Comparison of ENCODE assay signal across 20 mouse cellular contexts in the genomic region with DNA sequence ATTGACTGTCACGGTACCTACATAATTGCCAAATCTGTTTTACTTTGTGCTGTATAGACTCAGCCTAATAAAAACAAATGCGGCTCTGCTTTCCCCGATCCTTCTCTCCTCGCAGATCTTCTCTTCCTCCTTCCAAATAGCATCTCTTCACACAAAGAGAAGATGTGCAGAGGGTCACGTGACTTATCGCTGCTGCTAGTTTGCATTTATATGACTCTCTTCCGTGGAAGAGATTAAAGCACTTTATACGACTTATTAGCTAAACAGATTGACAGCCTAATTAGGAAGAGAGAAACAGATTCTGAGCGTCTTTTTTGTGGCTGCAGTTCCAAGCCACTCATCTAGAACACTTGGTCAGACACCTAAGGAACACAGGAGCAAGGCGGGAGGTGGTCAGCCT.
A peak's percentile ranks its signal among the peaks of the same experiment; 100 is the strongest.
DNase-seq lines count a peak whose midpoint lies in the region; ATAC-seq and TF ChIP-seq lines count a peak whose summit lies in the region.
"Had no signal": no experiment of that assay in that cellular context is flagged by ENCODE, and none has a peak within 500 bp of the region (broad histone marks: within the 10 kb centered on the region; RNA-seq: fewer than 3 reads in every experiment).

No protein-coding gene starts in this region.

- no peak for TF ChIP-seq POLR2A in kidney, adult 2 months (IDR thresholded peaks at IDR 0.05; ENCODE audit: low read depth, low read length)

- no peak overlapping the region for H3K4me3 ChIP-seq in forebrain, embryonic 14.5 days (ENCODE audit: low read depth, low read length)
- no peak overlapping the region for H3K4me3 ChIP-seq in forebrain, embryonic 11.5 days (ENCODE audit: low read depth, low read length)
- H3K4me3 ChIP-seq in midbrain, embryonic 11.5 days (ENCODE audit: low read depth, low read length) = no peak overlapping the region
- H3K4me3 ChIP-seq in midbrain, postnatal 0 days (ENCODE audit: low read depth, low read length) = no peak overlapping the region
- no peak overlapping the region for H3K4me3 ChIP-seq in forebrain, embryonic 16.5 days (replicated peaks; ENCODE audit: low read length)
- H3K4me3 ChIP-seq in neural tube, embryonic 13.5 days = no peak overlapping the region
- H3K4me3 ChIP-seq in kidney, adult 2 months (ENCODE audit: insufficient read depth, low read depth, low read length) = no peak overlapping the region
- H3K4me3 ChIP-seq: embryonic facial prominence, embryonic 15.5 days; heart, embryonic 12.5 days; limb, embryonic 10.5 days had no signal

- H3K27ac ChIP-seq in forebrain, embryonic 14.5 days (ENCODE audit: low read depth, low read length) = 0 out of 2 replicates have a peak overlapping the region, but pooled peaks have one; percentile 10
- H3K27ac ChIP-seq in forebrain, embryonic 11.5 days (ENCODE audit: low read depth, low read length) = no peak overlapping the region
- 0 out of 2 replicates have a peak overlapping the region, but pooled peaks have one; percentile 11 for H3K27ac ChIP-seq in midbrain, embryonic 11.5 days (ENCODE audit: low read depth, low read length)
- H3K27ac ChIP-seq in midbrain, postnatal 0 days (ENCODE audit: low read depth, low read length) = no peak overlapping the region
- H3K27ac ChIP-seq in forebrain, embryonic 16.5 days (ENCODE audit: low read length) = peak overlapping the region; percentile 50; the same call in 1 of the 2 replicates
- peak overlapping the region; percentile 77 for H3K27ac ChIP-seq in neural tube, embryonic 13.5 days (replicated peaks)
- H3K27ac ChIP-seq in kidney, adult 2 months (ENCODE audit: insufficient read depth, low read depth, low read length) = no peak overlapping the region
- H3K27ac ChIP-seq: embryonic facial prominence, embryonic 15.5 days; limb, embryonic 10.5 days had no signal

- no peak for TF ChIP-seq CTCF in midbrain, postnatal 0 days (IDR thresholded peaks at IDR 0.05)
- no peak for TF ChIP-seq CTCF in kidney, adult 2 months (conservative IDR thresholded peaks at IDR 0.05; ENCODE audit: insufficient read depth, insufficient read length, low read depth, low read length)

- no peaks in the 10 kb centered on the region for H3K9me3 ChIP-seq in forebrain, embryonic 14.5 days (replicated peaks; ENCODE audit: control insufficient read depth, low read length)
- no peaks in the 10 kb centered on the region for H3K9me3 ChIP-seq in forebrain, embryonic 11.5 days (ENCODE audit: control insufficient read depth, low read length)
- no peaks in the 10 kb centered on the region for H3K9me3 ChIP-seq in midbrain, embryonic 11.5 days (ENCODE audit: control insufficient read depth, low read length)
- H3K9me3 ChIP-seq in midbrain, postnatal 0 days (ENCODE audit: low read length) = no peaks in the 10 kb centered on the region
- no peaks in the 10 kb centered on the region for H3K9me3 ChIP-seq in forebrain, embryonic 16.5 days (ENCODE audit: control insufficient read depth, low read length)
- H3K9me3 ChIP-seq in neural tube, embryonic 13.5 days = no peaks in the 10 kb centered on the region
- H3K9me3 ChIP-seq: embryonic facial prominence, embryonic 15.5 days; G1E; heart, embryonic 12.5 days; limb, embryonic 10.5 days had no signal

- H3K4me2 ChIP-seq in forebrain, embryonic 14.5 days (ENCODE audit: low read length) = no peak overlapping the region
- no peak overlapping the region for H3K4me2 ChIP-seq in forebrain, embryonic 11.5 days (ENCODE audit: low read depth, low read length, severe bottlenecking)
- no peak overlapping the region for H3K4me2 ChIP-seq in midbrain, embryonic 11.5 days
- no peak overlapping the region for H3K4me2 ChIP-seq in midbrain, postnatal 0 days (ENCODE audit: low read depth, low read length, poor library complexity, severe bottlenecking)
- no peak overlapping the region for H3K4me2 ChIP-seq in forebrain, embryonic 16.5 days (ENCODE audit: low read length)
- no peak overlapping the region for H3K4me2 ChIP-seq in neural tube, embryonic 13.5 days
- H3K4me2 ChIP-seq: embryonic facial prominence, embryonic 15.5 days; heart, embryonic 12.5 days had no signal

- no peaks in the 10 kb centered on the region for H3K36me3 ChIP-seq in forebrain, embryonic 14.5 days (ENCODE audit: control insufficient read depth, insufficient read depth, low read length)
- H3K36me3 ChIP-seq in forebrain, embryonic 11.5 days (ENCODE audit: control insufficient read depth, insufficient read depth, low read length) = no peaks in the 10 kb centered on the region
- H3K36me3 ChIP-seq in midbrain, embryonic 11.5 days (ENCODE audit: control insufficient read depth, insufficient read depth, low read length) = no peaks in the 10 kb centered on the region
- no peaks in the 10 kb centered on the region for H3K36me3 ChIP-seq in midbrain, postnatal 0 days (ENCODE audit: insufficient read depth, low read length)
- H3K36me3 ChIP-seq in forebrain, embryonic 16.5 days (ENCODE audit: control insufficient read depth, insufficient read depth) = no peaks in the 10 kb centered on the region
- H3K36me3 ChIP-seq in neural tube, embryonic 13.5 days = no peaks in the 10 kb centered on the region
- H3K36me3 ChIP-seq in kidney, adult 2 months (ENCODE audit: control insufficient read depth, insufficient read depth, low read length) = no peaks in the 10 kb centered on the region
- H3K36me3 ChIP-seq: embryonic facial prominence, embryonic 15.5 days; G1E; heart, embryonic 12.5 days; limb, embryonic 10.5 days had no signal

- ATAC-seq in forebrain, embryonic 14.5 days = peak; percentile 32; the same call in 1 of the 2 replicates
- ATAC-seq in forebrain, embryonic 11.5 days (replicated peaks; ENCODE audit: low FRiP score) = no peak
- ATAC-seq in midbrain, embryonic 11.5 days (ENCODE audit: low FRiP score) = no peak
- ATAC-seq in midbrain, postnatal 0 days (ENCODE audit: low FRiP score) = no peak
- ATAC-seq in forebrain, embryonic 16.5 days = peak; percentile 62; the same call in 1 of the 2 replicates
- peak; percentile 49; the same call in 1 of the 2 replicates for ATAC-seq in neural tube, embryonic 13.5 days (ENCODE audit: low read depth)
- ATAC-seq: liver, postnatal 0 days had no signal

- peak; percentile 55 for DNase-seq in forebrain, embryonic 14.5 days (ENCODE audit: low spot score)
- DNase-seq in forebrain, embryonic 11.5 days (ENCODE audit: low spot score) = no peak
- DNase-seq in midbrain, embryonic 11.5 days (ENCODE audit: low spot score, missing footprints) = no peak
- no peak for DNase-seq in midbrain, postnatal 0 days (ENCODE audit: low spot score)
- no peak for DNase-seq in right cerebral cortex, postnatal 25 days
- DNase-seq in kidney, adult 2 months = no peak
- DNase-seq: adrenal gland, postnatal 25 days; cerebellum, adult 18-20 months; cerebellum, postnatal 36 days; heart, postnatal 14 days; kidney, postnatal 36 days; liver, postnatal 0 days; lung, postnatal 10 days; thymus, postnatal 4 days had no signal

- no peaks in the 10 kb centered on the region for H3K4me1 ChIP-seq in forebrain, embryonic 14.5 days (ENCODE audit: control insufficient read depth, insufficient read depth, low read length)
- H3K4me1 ChIP-seq in forebrain, embryonic 11.5 days (replicated peaks; ENCODE audit: control insufficient read depth, insufficient read depth, low read length) = no peaks in the 10 kb centered on the region; the same call in none of the 2 replicates
- H3K4me1 ChIP-seq in midbrain, embryonic 11.5 days (ENCODE audit: control insufficient read depth, insufficient read depth, low read length) = peaks cover 9% of the 10 kb centered on the region
- H3K4me1 ChIP-seq in midbrain, postnatal 0 days (ENCODE audit: insufficient read depth, low read length) = peaks cover 12% of the 10 kb centered on the region
- peaks cover 8% of the 10 kb centered on the region; the same call in 1 of the 2 replicates for H3K4me1 ChIP-seq in forebrain, embryonic 16.5 days (replicated peaks; ENCODE audit: control insufficient read depth, insufficient read depth, low read length)
- peaks cover 52% of the 10 kb centered on the region for H3K4me1 ChIP-seq in neural tube, embryonic 13.5 days (replicated peaks)
- H3K4me1 ChIP-seq in kidney, adult 2 months (ENCODE audit: control insufficient read depth, insufficient read depth, low read length) = no peaks in the 10 kb centered on the region
- H3K4me1 ChIP-seq: embryonic facial prominence, embryonic 15.5 days; limb, embryonic 10.5 days had no signal

- no peaks in the 10 kb centered on the region for H3K27me3 ChIP-seq in forebrain, embryonic 14.5 days (replicated peaks; ENCODE audit: control insufficient read depth, insufficient read depth, low read length)
- H3K27me3 ChIP-seq in forebrain, embryonic 11.5 days (ENCODE audit: control insufficient read depth, insufficient read depth, low read length) = no peaks in the 10 kb centered on the region
- H3K27me3 ChIP-seq in midbrain, embryonic 11.5 days (ENCODE audit: control insufficient read depth, insufficient read depth, low read length) = no peaks in the 10 kb centered on the region
- H3K27me3 ChIP-seq in midbrain, postnatal 0 days (ENCODE audit: insufficient read depth, low read length) = no peaks in the 10 kb centered on the region; the same call in 1 of the 2 replicates
- no peaks in the 10 kb centered on the region for H3K27me3 ChIP-seq in forebrain, embryonic 16.5 days (replicated peaks; ENCODE audit: control insufficient read depth, insufficient read depth, low read length)
- H3K27me3 ChIP-seq in neural tube, embryonic 13.5 days = no peaks in the 10 kb centered on the region
- H3K27me3 ChIP-seq in kidney, adult 2 months (replicated peaks; ENCODE audit: control insufficient read depth, insufficient read depth, low read length) = no peaks in the 10 kb centered on the region
- H3K27me3 ChIP-seq: embryonic facial prominence, embryonic 15.5 days; heart, embryonic 12.5 days had no signal

- no peak overlapping the region for H3K9ac ChIP-seq in forebrain, embryonic 14.5 days (ENCODE audit: low read length)
- no peak overlapping the region for H3K9ac ChIP-seq in forebrain, embryonic 11.5 days (ENCODE audit: low read length)
- no peak overlapping the region for H3K9ac ChIP-seq in midbrain, embryonic 11.5 days (ENCODE audit: low read length)
- H3K9ac ChIP-seq in midbrain, postnatal 0 days (replicated peaks; ENCODE audit: low read length, poor library complexity, severe bottlenecking) = no peak overlapping the region
- H3K9ac ChIP-seq in forebrain, embryonic 16.5 days (replicated peaks; ENCODE audit: low read depth, low read length) = no peak overlapping the region
- H3K9ac ChIP-seq in neural tube, embryonic 13.5 days = no peak overlapping the region
- H3K9ac ChIP-seq: embryonic facial prominence, embryonic 15.5 days; heart, embryonic 12.5 days; liver, postnatal 0 days had no signal

- 42% methylated on average over 10 of the region's 10 CpGs for WGBS in forebrain, embryonic 14.5 days
- WGBS in forebrain, embryonic 11.5 days = 71% methylated on average over 10 of the region's 10 CpGs
- 71% methylated on average over 10 of the region's 10 CpGs for WGBS in midbrain, embryonic 11.5 days
- WGBS in midbrain, postnatal 0 days = 43% methylated on average over 10 of the region's 10 CpGs
- 36% methylated on average over 10 of the region's 10 CpGs for WGBS in forebrain, embryonic 16.5 days
- WGBS in neural tube, embryonic 13.5 days = 49% methylated on average over 10 of the region's 10 CpGs
- WGBS in kidney, adult 2 months = 69% methylated on average over 10 of the region's 10 CpGs

Comparison
In these comparisons a context has a peak if more than half of its experiments do, and no peak if none do; other contexts are left out.
1. ATAC-seq: peak in forebrain, embryonic 14.5 days (single experiment), forebrain, embryonic 16.5 days (single experiment) and neural tube, embryonic 13.5 days (single experiment); none in forebrain, embryonic 11.5 days (single experiment), midbrain, embryonic 11.5 days (single experiment) and midbrain, postnatal 0 days (single experiment).
2. H3K27ac ChIP-seq: peak in forebrain, embryonic 14.5 days (single experiment), midbrain, embryonic 11.5 days (single experiment), forebrain, embryonic 16.5 days (single experiment) and neural tube, embryonic 13.5 days (single experiment); none in forebrain, embryonic 11.5 days (single experiment), midbrain, postnatal 0 days (single experiment) and kidney, adult 2 months (single experiment).